Mouse (Mus musculus): ENCODE results near the gene Cemip. TPM values are rescaled to one million over a fixed set of nuclear protein-coding genes. Genes with fewer than 3 reads are reported as not detected.

The Cemip gene
- total RNA-seq, 2 experiments from 2014 or later = 0.11 to 0.18 TPM

GRCm38 (mm10) chr7:83982566-83982965 lies 103.7 kb downstream of the Cemip start:
- intact Hi-C loops (cut with DNase I; ENCODE audit: low total_unique reads) = no loop called here
- no peak for DNase-seq

- intact Hi-C loops (cut with DNase I; ENCODE audit: low total_unique reads) = no loop called here
- DNase-seq = no peak
These were observed 107.3 kb downstream of the Cemip start for GRCm38 (mm10) chr7:83978945-83979536.

GRCm38 (mm10) chr7:83978410-83978809 lies 107.9 kb downstream of the Cemip start:
- no peak for DNase-seq
- intact Hi-C loops (cut with DNase I; ENCODE audit: low total_unique reads) = no loop called here

- DNase-seq = no peak
- intact Hi-C loops (cut with DNase I; ENCODE audit: low total_unique reads) = no loop called here
These were observed 109.8 kb downstream of the Cemip start for GRCm38 (mm10) chr7:83976413-83976958.

- DNase-seq = no peak
- intact Hi-C loops (cut with DNase I; ENCODE audit: low total_unique reads) = no loop called here
These were observed 111.0 kb downstream of the Cemip start for GRCm38 (mm10) chr7:83975283-83975682.

GRCm38 (mm10) chr7:83972485-83972884 lies 113.8 kb downstream of the Cemip start:
- DNase-seq = no peak
- intact Hi-C loops (cut with DNase I; ENCODE audit: low total_unique reads) = no loop called here

- intact Hi-C loops (cut with DNase I; ENCODE audit: low total_unique reads) = no loop called here
- no peak for DNase-seq
These were observed 120.1 kb downstream of the Cemip start for GRCm38 (mm10) chr7:83966047-83966818.

- intact Hi-C loops (cut with DNase I; ENCODE audit: low total_unique reads) = no loop called here
- DNase-seq = no peak
These were observed 121.1 kb downstream of the Cemip start for GRCm38 (mm10) chr7:83965181-83965580.

GRCm38 (mm10) chr7:83952511-83952910 lies 133.8 kb downstream of the Cemip start:
- intact Hi-C loops (cut with DNase I; ENCODE audit: low total_unique reads) = no loop called here
- peak; percentile 51 for DNase-seq

GRCm38 (mm10) chr7:83951327-83951726 lies 135.0 kb downstream of the Cemip start:
- intact Hi-C loops (cut with DNase I; ENCODE audit: low total_unique reads) = no loop called here

GRCm38 (mm10) chr7:83949662-83950061 lies 136.6 kb downstream of the Cemip start:
- intact Hi-C loops (cut with DNase I; ENCODE audit: low total_unique reads) = no loop called here
- no peak for DNase-seq

More at GRCm38 (mm10) chr7:83951327-83951726, 135.0 kb downstream of the Cemip start:
- DNase-seq = peak; percentile 52

- intact Hi-C loops (cut with DNase I; ENCODE audit: low total_unique reads) = no loop called here
- no peak for DNase-seq
These were observed 137.6 kb downstream of the Cemip start for GRCm38 (mm10) chr7:83948743-83949142.

- intact Hi-C loops (cut with DNase I; ENCODE audit: low total_unique reads) = no loop called here
- peak; percentile 12 for DNase-seq
These were observed 144.6 kb downstream of the Cemip start for GRCm38 (mm10) chr7:83941701-83942101.

- intact Hi-C loops (cut with DNase I; ENCODE audit: low total_unique reads) = no loop called here
- DNase-seq = no peak
These were observed 146.2 kb downstream of the Cemip start for GRCm38 (mm10) chr7:83940136-83940535.

- intact Hi-C loops (cut with DNase I; ENCODE audit: low total_unique reads) = no loop called here
- no peak for DNase-seq
These were observed 147.1 kb downstream of the Cemip start for GRCm38 (mm10) chr7:83939017-83939721.

- intact Hi-C loops (cut with DNase I; ENCODE audit: low total_unique reads) = no loop called here
- no peak for DNase-seq
These were observed 164.7 kb downstream of the Cemip start for GRCm38 (mm10) chr7:83921637-83922036.

- DNase-seq = no peak
- intact Hi-C loops (cut with DNase I; ENCODE audit: low total_unique reads) = no loop called here
These were observed 166.1 kb downstream of the Cemip start for GRCm38 (mm10) chr7:83920241-83920640.

GRCm38 (mm10) chr7:83914566-83914965 lies 171.7 kb downstream of the Cemip start:
- peak; percentile 78 for DNase-seq
- intact Hi-C loops (cut with DNase I; ENCODE audit: low total_unique reads) = loop anchor here (5.0 kb wide), 2 partner anchors 173 to 443 kb away; partner anchors contain the start of gene Cemip

- DNase-seq = no peak
- intact Hi-C loops (cut with DNase I; ENCODE audit: low total_unique reads) = loop anchor here (2.0 to 5.0 kb wide), 3 partner anchors 173 to 443 kb away; partner anchors contain the start of gene Cemip
These were observed 172.3 kb downstream of the Cemip start for GRCm38 (mm10) chr7:83913995-83914394.

GRCm38 (mm10) chr7:83913405-83913932 lies 172.8 kb downstream of the Cemip start:
- intact Hi-C loops (cut with DNase I; ENCODE audit: low total_unique reads) = loop anchor here (2.0 to 5.0 kb wide), 3 partner anchors 174 to 444 kb away; partner anchors contain the start of gene Cemip
- no peak for DNase-seq

Data from gastrocnemius, postnatal 14 days (tissue).